Mouse (Mus musculus) lung, adult 2 months (tissue): Measurements from ENCODE around the gene Wdr37.

ENCODE experiments used
- CTCF ChIP-seq: fragments of 200-500 bp; IDR thresholded peaks from 2 replicates; pipeline ENCODE4 v1.5.1; 2011; ENCODE audit warnings: mild to moderate bottlenecking, low read length, control low read depth; ENCODE audit not compliant: insufficient read depth
- POLR2A ChIP-seq: fragments of 200-500 bp; IDR thresholded peaks from 2 replicates; pipeline ENCODE4 v1.6.1; 2011; ENCODE audit warnings: low read depth, mild to moderate bottlenecking, control low read depth, low read length, borderline replicate concordance; ENCODE audit errors: extremely low read depth

- TF ChIP-seq CTCF: no peak
- no peak for TF ChIP-seq POLR2A
These were observed 101.1 kb downstream of the Wdr37 start for GRCm38 (mm10) chr13:8770616-8771015.
